Mouse (Mus musculus): ENCODE measurements around the gene Gdf3. TPM values are rescaled to one million over a fixed set of nuclear protein-coding genes. Genes with fewer than 3 reads are reported as not detected.

Gene Gdf3
- 0.35 TPM for polyA plus RNA-seq (2014; fragmentation: Illumina TruSeq; extraction: RNeasy Lipid Tissue Mini Kit (QIAGEN cat#74804); ENCODE audit: low read depth, low replicate concordance)

GRCm38 (mm10) chr6:122609771-122610170 is at the start of gene Gdf3:
Gene Gdf3 (minus strand): TSS chr6:122610087.

GRCm38 (mm10) chr6:122626110-122626509 is 16.2 kb upstream of the Gdf3 start, which contains the start of gene Dppa3:
Gene Dppa3 (plus strand): TSS chr6:122626410.

GRCm38 (mm10) chr6:122602242-122602991 is 7.5 kb downstream of the Gdf3 start, which contains the start of gene Apobec1:
Gene Apobec1 (minus strand): TSS chr6:122602444.

Other genes starting within 250 kb of the Gdf3 start
- gene Rimklb, start 111.3 kb downstream of the Gdf3 start, polyA plus RNA-seq (2014; fragmentation: Illumina TruSeq; extraction: RNeasy Lipid Tissue Mini Kit (QIAGEN cat#74804); ENCODE audit: low read depth, low replicate concordance), result 0.23 TPM
- 18.7 TPM for gene Mfap5, start 104.2 kb downstream of the Gdf3 start, polyA plus RNA-seq (2014; fragmentation: Illumina TruSeq; extraction: RNeasy Lipid Tissue Mini Kit (QIAGEN cat#74804); ENCODE audit: low read depth, low replicate concordance)
- gene Aicda, start 56.3 kb downstream of the Gdf3 start, polyA plus RNA-seq (2014; fragmentation: Illumina TruSeq; extraction: RNeasy Lipid Tissue Mini Kit (QIAGEN cat#74804); ENCODE audit: low read depth, low replicate concordance), result not detected
- gene Apobec1, start 7.6 kb downstream of the Gdf3 start, polyA plus RNA-seq (2014; fragmentation: Illumina TruSeq; extraction: RNeasy Lipid Tissue Mini Kit (QIAGEN cat#74804); ENCODE audit: low read depth, low replicate concordance), result 9.3 TPM
- not detected for gene Dppa3, start 16.3 kb upstream of the Gdf3 start, polyA plus RNA-seq (2014; fragmentation: Illumina TruSeq; extraction: RNeasy Lipid Tissue Mini Kit (QIAGEN cat#74804); ENCODE audit: low read depth, low replicate concordance)
- gene Nanog, start 97.4 kb upstream of the Gdf3 start, polyA plus RNA-seq (2014; fragmentation: Illumina TruSeq; extraction: RNeasy Lipid Tissue Mini Kit (QIAGEN cat#74804); ENCODE audit: low read depth, low replicate concordance), result not detected
- 5.4 TPM for gene Slc2a3, start 191.6 kb upstream of the Gdf3 start, polyA plus RNA-seq (2014; fragmentation: Illumina TruSeq; extraction: RNeasy Lipid Tissue Mini Kit (QIAGEN cat#74804); ENCODE audit: low read depth, low replicate concordance)
- gene Foxj2, start 209.8 kb upstream of the Gdf3 start, polyA plus RNA-seq (2014; fragmentation: Illumina TruSeq; extraction: RNeasy Lipid Tissue Mini Kit (QIAGEN cat#74804); ENCODE audit: low read depth, low replicate concordance), result 14.1 TPM
- gene C3ar1, start 246.1 kb upstream of the Gdf3 start, polyA plus RNA-seq (2014; fragmentation: Illumina TruSeq; extraction: RNeasy Lipid Tissue Mini Kit (QIAGEN cat#74804); ENCODE audit: low read depth, low replicate concordance), result 7.2 TPM